Mouse (Mus musculus): ENCODE results near the gene Asic2. TPM values are rescaled to one million over a fixed set of nuclear protein-coding genes. Genes with fewer than 3 reads are reported as not detected.

Gene Asic2
- total and polyA plus RNA-seq, 2 experiments from 2014 or later = 19.2 to 57.3 TPM

- no peak for DNase-seq (ENCODE audit: low spot score)
- Histone ChIP-seq H3K4me1 (ENCODE audit: insufficient read depth, low read length) (no peaks in the 10 kb centered on the region), H3K4me2 (ENCODE audit: low read depth, low read length) (no peak overlapping the region), H3K9ac (replicated peaks; ENCODE audit: low read length) (no peak overlapping the region), H3K9me3 (ENCODE audit: low read length) (no peaks in the 10 kb centered on the region), H3K4me3 (ENCODE audit: low read length) (no peak overlapping the region), H3K27me3 (ENCODE audit: insufficient read depth, low read length) (no peaks in the 10 kb centered on the region), H3K27ac (no peak overlapping the region), H3K36me3 (ENCODE audit: insufficient read depth, low read length) (no peaks in the 10 kb centered on the region)
- ATAC-seq = no peak
- WGBS = 93% methylated on average over 8 of the region's 8 CpGs
- TF ChIP-seq CTCF (IDR thresholded peaks at IDR 0.05; ENCODE audit: low read depth) = no peak
Measured at GRCm38 (mm10) chr11:80973273-80973672, 995.0 kb downstream of the Asic2 start.

GRCm38 (mm10) chr11:80967544-80967943 lies 1000.7 kb downstream of the Asic2 start:
- no peaks in the 10 kb centered on the region for H3K36me3 ChIP-seq (ENCODE audit: insufficient read depth, low read length)

GRCm38 (mm10) chr11:80966040-80966439 lies 1002.2 kb downstream of the Asic2 start:
- peaks cover 6% of the 10 kb centered on the region; the same call in 1 of the 2 replicates for H3K4me1 ChIP-seq (ENCODE audit: insufficient read depth, low read length)
- ATAC-seq = no peak
- H3K4me3 ChIP-seq (ENCODE audit: low read length) = no peak overlapping the region
- H3K36me3 ChIP-seq (ENCODE audit: insufficient read depth, low read length) = no peaks in the 10 kb centered on the region
- DNase-seq (ENCODE audit: low spot score) = peak; percentile 34
- H3K27ac ChIP-seq = no peak overlapping the region
- 60% methylated on average over 3 of the region's 3 CpGs for WGBS
- no peak for TF ChIP-seq CTCF (IDR thresholded peaks at IDR 0.05; ENCODE audit: low read depth)
- H3K9me3 ChIP-seq (ENCODE audit: low read length) = no peaks in the 10 kb centered on the region
- no peak overlapping the region for H3K9ac ChIP-seq (replicated peaks; ENCODE audit: low read length)
- no peak overlapping the region for H3K4me2 ChIP-seq (ENCODE audit: low read depth, low read length)
- no peaks in the 10 kb centered on the region for H3K27me3 ChIP-seq (ENCODE audit: insufficient read depth, low read length)

More at GRCm38 (mm10) chr11:80967544-80967943, 1000.7 kb downstream of the Asic2 start:
- Histone ChIP-seq H3K27me3 (ENCODE audit: insufficient read depth, low read length) (no peaks in the 10 kb centered on the region), H3K4me1 (ENCODE audit: insufficient read depth, low read length) (no peaks in the 10 kb centered on the region), H3K9me3 (ENCODE audit: low read length) (no peaks in the 10 kb centered on the region), H3K4me3 (ENCODE audit: low read length) (no peak overlapping the region), H3K9ac (replicated peaks; ENCODE audit: low read length) (no peak overlapping the region), H3K4me2 (ENCODE audit: low read depth, low read length) (no peak overlapping the region), H3K27ac (no peak overlapping the region)
- no peak for TF ChIP-seq CTCF (IDR thresholded peaks at IDR 0.05; ENCODE audit: low read depth)
- ATAC-seq (no peak), DNase-seq (ENCODE audit: low spot score) (no peak)
- 62% methylated on average over 5 of the region's 5 CpGs for WGBS

GRCm38 (mm10) chr11:80961326-80961725 lies 1006.9 kb downstream of the Asic2 start:
- H3K36me3 ChIP-seq (ENCODE audit: insufficient read depth, low read length) = no peaks in the 10 kb centered on the region
- DNase-seq (ENCODE audit: low spot score) = peak; percentile 91
- H3K4me3 ChIP-seq (ENCODE audit: low read length) = no peak overlapping the region
- peaks cover 10% of the 10 kb centered on the region; the same call in 1 of the 2 replicates for H3K4me1 ChIP-seq (ENCODE audit: insufficient read depth, low read length)
- no peak overlapping the region for H3K4me2 ChIP-seq (ENCODE audit: low read depth, low read length)
- H3K9me3 ChIP-seq (ENCODE audit: low read length) = no peaks in the 10 kb centered on the region
- H3K9ac ChIP-seq (replicated peaks; ENCODE audit: low read length) = no peak overlapping the region
- H3K27me3 ChIP-seq (ENCODE audit: insufficient read depth, low read length) = no peaks in the 10 kb centered on the region
- no peak overlapping the region for H3K27ac ChIP-seq
- peak; percentile 89 for ATAC-seq
- WGBS = 35% methylated on average over 1 of the region's 1 CpGs
- TF ChIP-seq CTCF (IDR thresholded peaks at IDR 0.05; ENCODE audit: low read depth) = no peak

GRCm38 (mm10) chr11:80958086-80958671 lies 1010.1 kb downstream of the Asic2 start:
- H3K27ac ChIP-seq = no peak overlapping the region

GRCm38 (mm10) chr11:80955915-80956314 lies 1012.3 kb downstream of the Asic2 start:
- Histone ChIP-seq H3K4me3 (ENCODE audit: low read length) (no peak overlapping the region), H3K27ac (no peak overlapping the region), H3K9ac (replicated peaks; ENCODE audit: low read length) (no peak overlapping the region), H3K36me3 (ENCODE audit: insufficient read depth, low read length) (no peaks in the 10 kb centered on the region), H3K4me1 (ENCODE audit: insufficient read depth, low read length) (0 out of 2 replicates have a peak, but pooled peaks cover 3% of the 10 kb centered on the region), H3K9me3 (ENCODE audit: low read length) (no peaks in the 10 kb centered on the region), H3K4me2 (ENCODE audit: low read depth, low read length) (no peak overlapping the region), H3K27me3 (ENCODE audit: insufficient read depth, low read length) (no peaks in the 10 kb centered on the region)
- no peak for ATAC-seq
- 62% methylated on average over 6 of the region's 6 CpGs for WGBS
- peak; percentile 57 for DNase-seq (ENCODE audit: low spot score)
- no peak for TF ChIP-seq CTCF (IDR thresholded peaks at IDR 0.05; ENCODE audit: low read depth)

More at GRCm38 (mm10) chr11:80958086-80958671, 1010.1 kb downstream of the Asic2 start:
- Histone ChIP-seq H3K9ac (replicated peaks; ENCODE audit: low read length) (no peak overlapping the region), H3K9me3 (ENCODE audit: low read length) (no peaks in the 10 kb centered on the region), H3K4me1 (ENCODE audit: insufficient read depth, low read length) (peaks cover 10% of the 10 kb centered on the region; the same call in 1 of the 2 replicates), H3K27me3 (ENCODE audit: insufficient read depth, low read length) (no peaks in the 10 kb centered on the region), H3K4me3 (ENCODE audit: low read length) (no peak overlapping the region), H3K36me3 (ENCODE audit: insufficient read depth, low read length) (no peaks in the 10 kb centered on the region), H3K4me2 (ENCODE audit: low read depth, low read length) (no peak overlapping the region)
- peak; percentile 23 for DNase-seq (ENCODE audit: low spot score)
- no peak for ATAC-seq
- no peak for TF ChIP-seq CTCF (IDR thresholded peaks at IDR 0.05; ENCODE audit: low read depth)
- 20% methylated on average over 16 of the region's 16 CpGs for whole genome bisulfite sequencing

- 0 out of 2 replicates have a peak, but pooled peaks cover 3% of the 10 kb centered on the region for H3K4me1 ChIP-seq (ENCODE audit: insufficient read depth, low read length)
Measured at GRCm38 (mm10) chr11:80954147-80954546, 1014.1 kb downstream of the Asic2 start.

More at GRCm38 (mm10) chr11:80954147-80954546, 1014.1 kb downstream of the Asic2 start:
- H3K9me3 ChIP-seq (ENCODE audit: low read length) = no peaks in the 10 kb centered on the region
- H3K27me3 ChIP-seq (ENCODE audit: insufficient read depth, low read length) = no peaks in the 10 kb centered on the region
- no peak for DNase-seq (ENCODE audit: low spot score)
- ATAC-seq = no peak
- no peak overlapping the region for H3K4me3 ChIP-seq (ENCODE audit: low read length)
- no peaks in the 10 kb centered on the region for H3K36me3 ChIP-seq (ENCODE audit: insufficient read depth, low read length)
- H3K4me2 ChIP-seq (ENCODE audit: low read depth, low read length) = no peak overlapping the region
- H3K9ac ChIP-seq (replicated peaks; ENCODE audit: low read length) = no peak overlapping the region
- no peak overlapping the region for H3K27ac ChIP-seq
- TF ChIP-seq CTCF (IDR thresholded peaks at IDR 0.05; ENCODE audit: low read depth) = no peak
- 77% methylated on average over 8 of the region's 8 CpGs for WGBS

Data from hindbrain, postnatal 0 days (tissue).